Mouse (Mus musculus) small intestine, adult 2 months (tissue): ENCODE results near the gene Dyrk1a.

Experiments used
- CTCF ChIP-seq: fragments of 200-500 bp; IDR thresholded peaks from 2 replicates; pipeline ENCODE4 v1.5.1; 2012; ENCODE audit warnings: low read depth, mild to moderate bottlenecking, control low read depth, inconsistent platforms, low read length, moderate library complexity, mixed read lengths; ENCODE audit not compliant: insufficient replicate concordance, insufficient read length; ENCODE audit errors: extremely low read depth
- POLR2A ChIP-seq: fragments of 200-500 bp; IDR thresholded peaks from 2 replicates; pipeline ENCODE4 v1.6.1; 2012; ENCODE audit warnings: low read depth, mild to moderate bottlenecking, control low read depth, inconsistent platforms, low read length, moderate library complexity

DNA sequence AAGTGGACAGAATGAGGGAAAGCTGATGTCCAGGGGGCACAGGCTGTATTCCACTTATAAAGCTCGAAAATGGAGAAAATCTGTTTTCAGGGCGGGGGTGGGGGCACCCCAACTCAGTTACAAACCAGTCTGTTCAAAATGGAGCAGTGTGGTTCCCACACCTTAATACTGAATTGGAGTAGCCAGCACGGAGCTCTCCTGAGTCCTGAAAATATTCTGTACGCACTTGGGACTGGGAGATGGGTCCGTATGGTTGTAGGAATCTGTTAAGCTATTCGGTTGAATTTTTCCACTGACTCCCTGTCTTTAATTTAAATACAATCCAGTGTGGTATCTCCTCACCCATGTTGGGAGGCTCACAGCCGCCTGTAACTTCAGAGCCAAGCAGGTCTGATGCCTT lies 14.5 kb upstream of the Dyrk1a start:
- no peak for TF ChIP-seq POLR2A
- TF ChIP-seq CTCF: no peak
